Mouse (Mus musculus): ENCODE data around the gene A930033H14Rik.

The A930033H14Rik gene

GRCm38 (mm10) chr10:69225951-69226350, 13.1 kb upstream of the A930033H14Rik start:
- DNase-seq = no peak

DNA sequence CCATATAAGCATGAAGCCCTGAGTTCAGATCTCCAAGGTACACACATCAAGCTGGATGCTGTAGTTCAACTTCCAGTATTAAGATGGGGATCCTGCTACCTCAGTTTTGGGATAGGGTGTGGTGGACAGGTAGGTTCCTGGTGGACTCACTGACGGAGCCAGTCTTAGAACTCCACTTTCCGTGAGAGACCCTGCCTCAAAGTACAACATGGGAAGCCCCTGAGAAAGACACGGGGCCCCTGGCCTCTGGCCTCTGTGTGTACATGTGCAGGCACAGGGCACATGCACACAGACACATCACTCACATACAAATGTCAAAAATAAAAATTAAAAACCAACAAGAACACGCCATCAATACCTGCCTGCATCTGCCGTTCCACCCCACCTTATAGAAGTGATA, 12.6 kb upstream of the A930033H14Rik start:
- no peak for DNase-seq

DNA sequence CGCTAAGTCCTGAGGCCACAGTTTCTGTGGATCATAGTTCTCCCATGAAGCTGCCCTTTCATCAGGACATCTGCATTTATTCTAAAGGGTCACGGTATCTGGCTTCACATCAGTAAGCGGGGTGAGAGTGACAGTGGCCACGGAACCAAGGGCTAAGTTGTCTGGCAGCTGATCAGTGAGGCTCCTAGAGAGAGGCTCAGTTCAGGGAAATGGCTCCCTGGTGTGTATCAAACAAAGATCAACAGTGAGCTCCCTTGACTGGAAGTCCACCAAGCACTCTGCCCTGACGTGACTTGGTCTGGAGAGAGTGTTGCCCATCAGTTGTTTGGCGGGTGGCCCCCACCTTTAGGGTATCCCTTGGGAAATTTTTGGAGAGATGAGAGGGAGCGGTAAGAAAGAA, 11.4 kb upstream of the A930033H14Rik start:
- no peak for DNase-seq

GRCm38 (mm10) chr10:69223232-69223631, 10.3 kb upstream of the A930033H14Rik start:
- DNase-seq = no peak

- DNase-seq = no peak
Observed at GRCm38 (mm10) chr10:69221955-69222354, 9.1 kb upstream of the A930033H14Rik start.

DNA sequence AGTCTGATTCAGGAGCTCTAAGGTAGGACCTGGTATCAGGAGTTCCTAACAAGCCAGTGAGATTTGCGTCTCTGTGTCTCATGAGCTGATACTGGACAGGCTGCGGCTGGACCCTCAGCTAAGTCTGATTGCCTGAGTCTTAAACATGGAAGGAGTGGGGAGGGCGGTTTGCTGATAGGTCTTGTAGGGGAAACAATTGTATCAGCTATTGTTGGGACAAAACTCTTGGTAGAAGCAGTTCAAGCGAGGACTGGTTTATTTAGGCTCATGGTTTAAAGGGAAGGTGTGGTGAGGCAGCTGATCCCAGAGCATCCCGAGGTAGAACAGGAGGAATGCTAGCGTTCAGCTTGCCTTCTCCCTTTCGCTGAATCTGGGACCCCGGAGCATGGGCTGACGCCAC, 8.2 kb upstream of the A930033H14Rik start:
- no peak for DNase-seq

- peak; percentile 51 for DNase-seq
Observed at GRCm38 (mm10) chr10:69220296-69220695, 7.4 kb upstream of the A930033H14Rik start.

DNA sequence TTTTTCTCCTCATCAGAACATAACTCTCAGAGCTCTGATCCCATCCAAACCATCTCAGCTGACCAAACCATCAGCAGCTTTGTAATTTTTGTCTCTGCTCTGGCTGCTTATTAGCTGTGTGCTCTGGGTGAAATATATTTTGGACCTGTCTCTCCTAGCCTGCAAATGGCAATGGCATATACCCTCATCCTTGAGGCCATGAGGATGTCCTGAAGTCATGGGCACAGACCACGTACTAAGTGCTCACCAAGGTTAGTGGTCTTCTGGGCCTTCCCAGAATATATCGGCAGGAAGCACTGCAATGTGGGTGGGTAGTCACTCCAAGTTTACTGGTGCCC, 6.4 kb upstream of the A930033H14Rik start:
- DNase-seq = no peak

DNA sequence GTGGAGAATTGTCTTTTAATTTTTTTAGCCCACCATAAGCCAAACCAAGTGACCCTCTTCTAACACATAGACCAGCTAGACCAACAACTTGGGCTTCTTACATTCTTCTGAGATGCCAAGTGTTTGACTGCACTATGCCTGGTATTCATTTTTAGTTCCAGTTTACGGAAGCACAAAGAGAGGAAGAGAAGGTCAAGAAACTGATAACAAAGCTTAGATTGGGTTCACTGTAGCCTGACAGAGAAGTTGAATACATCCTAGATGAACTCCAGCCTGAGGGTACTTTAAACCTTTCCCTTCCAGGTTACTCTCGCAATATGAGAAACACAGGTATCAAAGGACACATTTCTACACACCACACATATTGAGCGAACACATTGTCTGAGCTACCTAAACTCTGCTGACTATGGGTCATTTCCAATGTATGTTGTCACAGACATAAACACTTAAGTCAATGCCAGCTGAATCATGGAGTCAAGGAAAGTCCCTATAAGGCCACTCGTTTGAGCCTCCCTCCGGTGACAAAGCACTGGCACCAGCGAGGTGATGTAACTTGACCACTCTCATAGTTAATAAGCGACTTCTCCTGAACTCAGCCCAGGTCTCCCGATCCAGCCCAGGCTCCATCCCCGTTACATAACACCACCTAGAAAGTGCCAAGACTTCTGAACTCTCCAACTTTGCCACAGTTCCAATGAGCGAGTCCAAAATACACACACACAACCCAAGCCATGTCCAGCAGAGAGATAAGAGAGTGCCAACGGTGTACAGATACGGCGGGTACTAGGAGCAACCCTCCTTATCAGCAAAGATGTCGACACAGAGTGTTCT, 5.8 kb upstream of the A930033H14Rik start:
- peak; percentile 56 for DNase-seq

- DNase-seq = no peak
Observed at GRCm38 (mm10) chr10:69217127-69217690, 4.3 kb upstream of the A930033H14Rik start.

GRCm38 (mm10) chr10:69213986-69214385, 1.1 kb upstream of the A930033H14Rik start:
- peak; percentile 37 for DNase-seq

GRCm38 (mm10) chr10:69213451-69213877, 566 bp upstream of the A930033H14Rik start:
- peak; percentile 67 for DNase-seq

DNA sequence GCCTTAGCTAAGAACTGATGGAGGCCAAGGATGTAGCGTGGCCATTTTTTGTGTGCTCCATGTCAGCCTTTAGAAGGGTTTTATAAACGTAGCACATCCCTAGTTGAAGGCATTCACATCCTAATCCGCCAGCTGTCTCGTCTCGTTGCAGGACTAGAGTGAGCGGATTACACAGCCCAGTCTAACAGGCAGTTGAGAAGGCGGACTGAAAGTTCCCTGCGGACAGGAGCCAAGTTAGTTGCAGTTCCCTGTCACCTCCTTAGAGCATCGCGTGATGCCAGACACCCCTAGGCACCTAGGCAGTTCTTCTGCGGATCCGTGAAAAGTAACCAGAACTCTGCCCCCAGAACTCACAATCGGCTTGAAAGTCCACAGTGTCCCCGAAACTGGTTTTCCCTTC, 922 bp downstream of the A930033H14Rik start:
- peak; percentile 62 for DNase-seq

DNA sequence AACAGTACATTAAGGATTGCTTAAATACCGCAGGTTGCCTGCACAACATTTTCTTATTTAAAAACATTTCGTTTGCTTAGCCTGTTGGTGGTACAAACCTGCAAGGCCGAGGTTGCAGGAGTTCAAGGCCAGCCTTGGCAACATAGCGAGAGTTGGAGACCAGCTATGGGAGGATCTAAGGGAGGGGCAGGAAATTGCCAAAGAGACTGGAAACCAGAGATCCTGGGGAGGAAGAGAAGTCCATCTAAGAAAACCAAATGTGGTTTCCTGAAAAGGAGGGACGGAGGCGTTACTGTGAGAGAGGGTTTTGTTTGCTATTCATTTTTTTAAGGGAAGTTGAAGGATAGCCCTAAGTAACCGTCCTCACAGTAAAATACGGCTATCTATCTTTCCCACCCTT, 1.3 kb downstream of the A930033H14Rik start:
- peak; percentile 42 for DNase-seq

DNA sequence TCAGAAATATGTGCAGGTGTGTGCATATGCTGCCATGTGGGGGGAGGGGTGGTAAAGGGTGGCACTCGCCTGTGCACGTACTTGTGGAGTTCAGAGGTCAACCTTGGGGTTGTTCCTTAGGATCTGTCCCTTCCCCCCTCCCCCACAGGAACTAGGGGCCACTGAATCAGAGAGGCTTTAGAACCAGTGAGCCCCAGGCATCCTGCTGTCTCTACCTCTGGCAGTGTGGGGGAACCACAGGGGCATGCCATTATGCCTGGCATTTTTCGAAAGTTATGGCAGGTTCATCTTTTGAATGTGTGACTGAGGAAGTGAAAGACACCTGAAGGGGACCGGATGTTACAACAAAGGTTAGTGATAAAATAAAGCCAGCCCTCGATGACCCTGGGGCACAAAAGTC, 2.2 kb downstream of the A930033H14Rik start:
- no peak for DNase-seq

DNA sequence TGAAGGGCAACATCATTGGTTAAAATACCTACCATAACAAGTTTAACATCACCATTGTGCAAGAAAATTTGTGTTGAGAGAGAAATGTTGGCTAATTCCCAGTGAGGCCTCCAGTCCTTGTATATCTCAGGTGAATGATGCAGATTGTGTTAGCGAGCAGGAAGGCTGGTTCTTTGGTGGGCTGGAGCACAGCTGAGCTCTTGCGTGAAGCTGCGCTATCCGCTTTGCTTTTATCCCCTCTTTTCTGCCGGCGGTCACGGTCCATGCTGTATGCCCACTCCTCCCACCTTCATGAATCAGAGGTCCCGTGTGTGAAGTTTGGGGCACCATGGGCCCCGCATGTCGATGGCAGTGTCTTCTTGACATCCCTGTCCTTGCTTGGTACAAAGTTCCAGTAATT, 2.9 kb downstream of the A930033H14Rik start:
- no peak for DNase-seq

GRCm38 (mm10) chr10:69208705-69209104, 4.2 kb downstream of the A930033H14Rik start:
- no peak for DNase-seq

GRCm38 (mm10) chr10:69207981-69208630, 4.8 kb downstream of the A930033H14Rik start:
- DNase-seq = no peak

DNA sequence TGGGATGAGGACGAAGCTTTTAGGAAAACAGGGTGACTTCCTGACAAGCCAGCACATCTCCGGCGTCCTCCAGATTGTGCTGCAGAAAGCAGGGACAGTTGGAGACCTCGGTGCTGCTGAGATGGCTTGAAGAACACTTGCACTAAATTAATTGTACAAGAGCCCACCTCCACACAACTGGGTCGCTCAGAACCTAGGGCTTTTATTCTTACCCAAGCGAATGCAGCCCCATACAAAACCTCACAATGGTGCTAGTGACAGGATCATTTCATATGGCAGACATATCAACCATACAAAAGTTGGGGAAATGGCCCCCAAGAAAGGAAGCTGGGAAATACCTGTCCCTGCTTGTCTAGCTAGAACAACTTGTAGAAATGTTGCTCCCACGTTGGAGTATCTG, 5.4 kb downstream of the A930033H14Rik start:
- DNase-seq = no peak

DNA sequence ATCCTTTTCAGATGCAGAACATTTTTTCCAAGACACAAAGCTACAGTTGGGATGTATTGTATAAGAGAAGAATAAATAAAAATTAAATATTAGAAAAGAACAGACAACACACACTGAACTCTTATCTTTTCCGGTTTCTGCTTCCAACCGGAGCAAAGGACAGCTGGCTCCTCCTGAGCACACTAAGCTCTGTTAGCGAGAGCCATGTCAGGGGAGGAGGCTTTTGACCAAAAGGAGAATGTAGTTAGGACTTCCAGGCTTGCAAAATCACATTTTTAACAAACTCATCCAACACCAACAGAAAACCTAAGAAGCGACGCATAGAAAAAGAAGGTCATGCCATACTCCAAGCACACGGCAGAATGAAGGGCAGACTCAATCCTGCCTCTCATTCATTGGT, 6.8 kb downstream of the A930033H14Rik start:
- DNase-seq = no peak

- no peak for DNase-seq
Observed at GRCm38 (mm10) chr10:69204677-69205400, 8.1 kb downstream of the A930033H14Rik start.

DNA sequence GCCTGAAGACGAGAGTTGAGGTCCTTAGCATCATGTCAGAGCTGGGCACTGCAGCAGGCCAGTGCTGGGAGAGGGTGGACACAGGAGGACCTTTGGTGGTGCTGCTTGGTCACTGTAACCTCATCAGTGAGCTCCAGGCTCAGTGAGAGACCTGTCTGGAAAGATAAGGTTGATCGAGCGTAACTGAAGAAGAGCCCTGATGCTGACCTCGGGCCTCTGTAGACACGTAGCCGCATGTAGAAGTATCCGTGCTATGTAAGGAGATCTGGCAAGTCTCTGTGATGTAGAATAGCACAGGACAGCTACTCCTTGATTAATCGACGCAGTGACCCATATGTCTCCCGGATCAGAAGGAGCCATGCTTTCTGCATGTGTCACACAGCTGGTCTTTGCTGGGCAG, 19.2 kb downstream of the A930033H14Rik start:
- peak; percentile 2 for DNase-seq

- no peak for DNase-seq
Observed at GRCm38 (mm10) chr10:69192266-69192665, 20.6 kb downstream of the A930033H14Rik start.

Measured in kidney, postnatal 10 days (tissue).